10 mouse cellular contexts compared by ENCODE assay signal in the genomic region with DNA sequence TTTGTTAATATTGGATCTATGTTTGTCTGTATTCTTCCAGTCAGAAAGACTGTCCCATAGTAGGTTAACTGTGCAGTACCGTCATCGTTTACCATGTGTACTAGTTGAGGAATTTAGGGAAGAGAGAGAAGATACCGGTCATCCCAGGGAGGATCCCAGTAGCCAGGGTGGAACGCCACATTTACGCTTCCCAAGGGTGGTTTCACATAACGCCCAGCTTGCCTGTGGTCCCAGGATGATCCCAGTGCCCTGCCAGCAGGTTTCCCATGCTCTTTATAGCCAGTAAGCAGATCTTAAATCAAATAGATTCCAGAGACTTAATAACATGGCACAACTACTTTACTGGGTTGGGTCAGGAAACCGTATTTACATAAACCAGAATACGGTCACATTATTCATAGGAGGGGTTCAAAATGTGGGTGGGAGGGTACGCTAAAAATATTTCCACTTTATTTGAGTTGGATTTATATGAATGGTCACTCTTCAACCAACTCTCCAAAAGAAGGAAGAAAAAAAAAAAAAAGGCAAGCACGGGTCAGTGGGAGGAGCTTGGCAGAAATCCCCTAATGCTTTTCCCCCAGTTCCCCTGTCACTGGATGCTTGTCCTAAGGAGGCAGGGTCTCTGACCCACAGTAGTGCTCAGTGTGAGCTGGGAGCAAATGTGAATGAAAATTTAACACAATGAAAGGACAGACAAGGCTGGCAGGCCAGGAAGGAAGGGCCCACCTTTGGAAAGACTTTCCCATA. TPM values are rescaled to one million over a fixed set of nuclear protein-coding genes. Genes with fewer than 3 reads are reported as not detected.
DNase-seq lines count a peak whose midpoint lies in the region; ATAC-seq and TF ChIP-seq lines count a peak whose summit lies in the region.
"Had no signal": no experiment of that assay in that cellular context is flagged by ENCODE, and none has a peak within 500 bp of the region (broad histone marks: within the 10 kb centered on the region; RNA-seq: fewer than 3 reads in every experiment).

No protein-coding gene starts in this region.

- ATAC-seq in lung, embryonic 14.5 days (ENCODE audit: insufficient read depth), result no peak
- no peak for ATAC-seq in hindbrain, embryonic 15.5 days (ENCODE audit: low FRiP score, low read depth)
- no peak for ATAC-seq in neural tube, embryonic 15.5 days (ENCODE audit: low FRiP score)

- H3K36me3 ChIP-seq in lung, embryonic 14.5 days (ENCODE audit: insufficient read depth), result no peaks in the 10 kb centered on the region
- H3K36me3 ChIP-seq in hindbrain, embryonic 15.5 days, result no peaks in the 10 kb centered on the region
- no peaks in the 10 kb centered on the region for H3K36me3 ChIP-seq in neural tube, embryonic 15.5 days

- peak overlapping the region; percentile 62 for H3K4me3 ChIP-seq in lung, embryonic 14.5 days (ENCODE audit: low read depth, low read length)
- no peak overlapping the region for H3K4me3 ChIP-seq in hindbrain, embryonic 15.5 days
- H3K4me3 ChIP-seq in neural tube, embryonic 15.5 days (replicated peaks), result peak overlapping the region; percentile 16
- no peak overlapping the region for H3K4me3 ChIP-seq in cerebellum, adult 2 months (replicated peaks; ENCODE audit: insufficient read depth, low read depth, low read length)
- H3K4me3 ChIP-seq: myocyte had no signal

- peak overlapping the region; percentile 40; the same call in 1 of the 2 replicates for H3K9ac ChIP-seq in lung, embryonic 14.5 days
- H3K9ac ChIP-seq in hindbrain, embryonic 15.5 days, result no peak overlapping the region
- no peak overlapping the region for H3K9ac ChIP-seq in neural tube, embryonic 15.5 days (replicated peaks)

- 54% methylated on average over 10 of the region's 10 CpGs for WGBS in lung, embryonic 14.5 days
- 83% methylated on average over 10 of the region's 10 CpGs for WGBS in hindbrain, embryonic 15.5 days
- 74% methylated on average over 10 of the region's 10 CpGs for WGBS in neural tube, embryonic 15.5 days
- 80% methylated on average over 10 of the region's 10 CpGs for WGBS in cerebellum, adult 2 months

- H3K4me1 ChIP-seq in lung, embryonic 14.5 days (ENCODE audit: insufficient read depth), result peaks cover 11% of the 10 kb centered on the region; the same call in 1 of the 2 replicates
- peaks cover 12% of the 10 kb centered on the region for H3K4me1 ChIP-seq in hindbrain, embryonic 15.5 days (replicated peaks)
- peaks cover 15% of the 10 kb centered on the region for H3K4me1 ChIP-seq in neural tube, embryonic 15.5 days
- H3K4me1 ChIP-seq in cerebellum, adult 2 months (ENCODE audit: control insufficient read depth, insufficient read depth, low read length), result peaks cover 4% of the 10 kb centered on the region

- no peaks in the 10 kb centered on the region for H3K27me3 ChIP-seq in lung, embryonic 14.5 days (ENCODE audit: insufficient read depth, low read length)
- no peaks in the 10 kb centered on the region for H3K27me3 ChIP-seq in hindbrain, embryonic 15.5 days
- H3K27me3 ChIP-seq in neural tube, embryonic 15.5 days (replicated peaks), result no peaks in the 10 kb centered on the region
- H3K27me3 ChIP-seq in cerebellum, adult 2 months (ENCODE audit: control insufficient read depth, insufficient read depth, low read length), result no peaks in the 10 kb centered on the region

- DNase-seq in adrenal gland, adult 2 months, result peak; percentile 31
- DNase-seq in adrenal gland, adult 18-20 months (ENCODE audit: low spot score in 2 of 2), result no peak
- peak; percentile 67 for DNase-seq in lung, embryonic 14.5 days
- no peak for DNase-seq in lung, postnatal 25 days (ENCODE audit: low spot score)
- no peak for DNase-seq in cerebellum, postnatal 10 days
- DNase-seq in cerebellum, adult 2 months, result no peak
- DNase-seq: cerebellum, postnatal 14 days had no signal

- no peaks in the 10 kb centered on the region for H3K9me3 ChIP-seq in lung, embryonic 14.5 days (ENCODE audit: low read depth, low read length)
- H3K9me3 ChIP-seq in hindbrain, embryonic 15.5 days, result no peaks in the 10 kb centered on the region
- H3K9me3 ChIP-seq in neural tube, embryonic 15.5 days (replicated peaks), result no peaks in the 10 kb centered on the region

- no peak for TF ChIP-seq POLR2A in cerebellum, adult 2 months (IDR thresholded peaks at IDR 0.05; ENCODE audit: borderline replicate concordance, insufficient read depth, low read length)

- H3K27ac ChIP-seq in lung, embryonic 14.5 days (ENCODE audit: low read depth), result peak overlapping the region; percentile 69; the same call in 1 of the 2 replicates
- H3K27ac ChIP-seq in hindbrain, embryonic 15.5 days (replicated peaks), result no peak overlapping the region
- H3K27ac ChIP-seq in neural tube, embryonic 15.5 days (replicated peaks), result no peak overlapping the region
- H3K27ac ChIP-seq in cerebellum, adult 2 months (ENCODE audit: insufficient read depth, low read length), result no peak overlapping the region

- no peak for TF ChIP-seq CTCF in lung, embryonic 14.5 days (IDR thresholded peaks at IDR 0.05; ENCODE audit: low read depth)
- no peak for TF ChIP-seq CTCF in cerebellum, adult 2 months (IDR thresholded peaks at IDR 0.05; ENCODE audit: borderline replicate concordance, insufficient read depth, low read depth, low read length)

- H3K4me2 ChIP-seq in lung, embryonic 14.5 days, result peak overlapping the region; percentile 68
- H3K4me2 ChIP-seq in hindbrain, embryonic 15.5 days, result peak overlapping the region; percentile 36
- peak overlapping the region; percentile 38 for H3K4me2 ChIP-seq in neural tube, embryonic 15.5 days

RNA-seq across cellular contexts. Expression of gene Lama4, which starts 3.2 kb away (rescaled TPM):
- total RNA-seq in adrenal gland, adult 2 months (2021), result 10 to 100 TPM; 38.9 to 51.2 TPM
- 30.2 and 38.6 TPM in 2 replicates for polyA plus RNA-seq in adrenal gland, adult 2 months (2012; rRNA removed)
- 10 to 100 TPM; 55.3 to 59.2 TPM for total RNA-seq in adrenal gland, adult 18-20 months (2021)
- 111 and 114 TPM in 2 replicates for polyA plus RNA-seq in lung, embryonic 14.5 days (2014; fragmentation: Nextera tagmentation; extraction: Ambion mirVana)
- 23.0 and 25.4 TPM in 2 replicates for polyA plus RNA-seq in hindbrain, embryonic 15.5 days (2015; fragmentation: Nextera tagmentation; extraction: Ambion mirVana)
- 22.3 and 31.5 TPM in 2 replicates for polyA plus RNA-seq in neural tube, embryonic 15.5 days (2015; fragmentation: Nextera tagmentation; extraction: Ambion mirVana)
- polyA plus RNA-seq in cerebellum, adult 2 months (2012; rRNA removed), result 2.1 and 3.2 TPM in 2 replicates

Comparison
In these comparisons a context has a peak if more than half of its experiments do, and no peak if none do; other contexts are left out.
1. DNase-seq: peak in adrenal gland, adult 2 months (single experiment) and lung, embryonic 14.5 days (single experiment); none in adrenal gland, adult 18-20 months (0 of 2), lung, postnatal 25 days (single experiment), cerebellum, postnatal 10 days (0 of 2) and cerebellum, adult 2 months (0 of 2).
2. H3K4me3 ChIP-seq: peak in lung, embryonic 14.5 days (single experiment) and neural tube, embryonic 15.5 days (single experiment); none in hindbrain, embryonic 15.5 days (single experiment) and cerebellum, adult 2 months (single experiment).
3. Peak in every context shown above with its lines, with median percentiles within 50 percentile points of each other: H3K4me2 ChIP-seq.